In genomic region chr5:111356811-111357617, GRCm38 (mm10) we compare ENCODE assay signal across 19 mouse cellular contexts. TPM values are rescaled to one million over a fixed set of nuclear protein-coding genes. Genes with fewer than 3 reads are reported as not detected.
DNase-seq lines count a peak whose midpoint lies in the region; ATAC-seq and TF ChIP-seq lines count a peak whose summit lies in the region.
"Had no signal": no experiment of that assay in that cellular context is flagged by ENCODE, and none has a peak within 500 bp of the region (broad histone marks: within the 10 kb centered on the region; RNA-seq: fewer than 3 reads in every experiment).

No protein-coding gene starts in this region.

- no peak overlapping the region for H3K4me2 ChIP-seq in liver, embryonic 11.5 days
- H3K4me2 ChIP-seq in forebrain, embryonic 12.5 days, result no peak overlapping the region
- H3K4me2 ChIP-seq: forebrain, embryonic 13.5 days; heart, embryonic 11.5 days; hindbrain, embryonic 15.5 days; kidney, embryonic 15.5 days; lung, embryonic 14.5 days; midbrain, embryonic 13.5 days; neural tube, embryonic 15.5 days had no signal

- TF ChIP-seq CTCF in cerebellum, adult 2 months (IDR thresholded peaks at IDR 0.05; ENCODE audit: borderline replicate concordance, insufficient read depth, low read depth, low read length), result no peak

- DNase-seq in liver, embryonic 11.5 days (ENCODE audit: low spot score), result no peak
- DNase-seq in liver, result no peak
- DNase-seq in lung, postnatal 14 days, result peak; percentile 20
- peak; percentile 9 to 28 for DNase-seq in thymus, adult 18-20 months
- DNase-seq in gastrocnemius, postnatal 36 days, result no peak
- DNase-seq in cerebellum, adult 18-20 months, result no peak
- DNase-seq in cerebellum, adult 2 months, result no peak
- DNase-seq: cerebellum, postnatal 10 days; heart, postnatal 14 days; lung, embryonic 14.5 days had no signal

- no peaks in the 10 kb centered on the region; the same call in 1 of the 2 replicates for H3K4me1 ChIP-seq in liver, embryonic 11.5 days (replicated peaks; ENCODE audit: control insufficient read depth, insufficient read depth, low read length)
- H3K4me1 ChIP-seq in cerebellum, adult 2 months (ENCODE audit: control insufficient read depth, insufficient read depth, low read length), result no peaks in the 10 kb centered on the region
- H3K4me1 ChIP-seq in forebrain, embryonic 12.5 days, result no peaks in the 10 kb centered on the region
- H3K4me1 ChIP-seq: forebrain, embryonic 13.5 days; hindbrain, embryonic 15.5 days; kidney, embryonic 15.5 days; midbrain, embryonic 13.5 days had no signal

- H3K27me3 ChIP-seq in liver, embryonic 11.5 days (replicated peaks; ENCODE audit: control insufficient read depth, insufficient read depth, low read length), result no peaks in the 10 kb centered on the region
- no peaks in the 10 kb centered on the region for H3K27me3 ChIP-seq in cerebellum, adult 2 months (ENCODE audit: control insufficient read depth, insufficient read depth, low read length)
- no peaks in the 10 kb centered on the region for H3K27me3 ChIP-seq in forebrain, embryonic 12.5 days
- H3K27me3 ChIP-seq: forebrain, embryonic 13.5 days; hindbrain, embryonic 15.5 days; kidney, embryonic 15.5 days; midbrain, embryonic 13.5 days; neural tube, embryonic 15.5 days had no signal

- no peak overlapping the region for H3K4me3 ChIP-seq in liver, embryonic 11.5 days (ENCODE audit: low read depth, low read length)
- no peak overlapping the region for H3K4me3 ChIP-seq in cerebellum, adult 2 months (replicated peaks; ENCODE audit: insufficient read depth, low read depth, low read length)
- no peak overlapping the region for H3K4me3 ChIP-seq in forebrain, embryonic 12.5 days (replicated peaks)
- H3K4me3 ChIP-seq: forebrain, embryonic 13.5 days; hindbrain, embryonic 15.5 days; kidney, embryonic 15.5 days; midbrain, embryonic 13.5 days; neural tube, embryonic 15.5 days had no signal

- no peak for TF ChIP-seq POLR2A in cerebellum, adult 2 months (IDR thresholded peaks at IDR 0.05; ENCODE audit: borderline replicate concordance, insufficient read depth, low read length)

- peaks cover 26% of the 10 kb centered on the region for H3K36me3 ChIP-seq in liver, embryonic 11.5 days (ENCODE audit: control insufficient read depth, insufficient read depth, low read length)
- peaks cover 63% of the 10 kb centered on the region for H3K36me3 ChIP-seq in forebrain, embryonic 12.5 days (replicated peaks)

- H3K9me3 ChIP-seq in liver, embryonic 11.5 days (ENCODE audit: control insufficient read depth, low read length), result no peaks in the 10 kb centered on the region
- H3K9me3 ChIP-seq in forebrain, embryonic 12.5 days, result no peaks in the 10 kb centered on the region
- H3K9me3 ChIP-seq: forebrain, embryonic 13.5 days; hindbrain, embryonic 15.5 days; kidney, embryonic 15.5 days; midbrain, embryonic 13.5 days; neural tube, embryonic 15.5 days had no signal

- peak; percentile 45 for ATAC-seq in liver, embryonic 11.5 days (replicated peaks; ENCODE audit: low FRiP score)
- ATAC-seq in forebrain, embryonic 12.5 days (ENCODE audit: low FRiP score), result no peak
- ATAC-seq: activated CD4-positive, CD25-positive, alpha-beta regulatory T cell, adult 4 months; forebrain, embryonic 13.5 days; intestine, embryonic 16.5 days; midbrain, embryonic 13.5 days had no signal

- no peak overlapping the region for H3K9ac ChIP-seq in liver, embryonic 11.5 days (ENCODE audit: low read depth, low read length)
- H3K9ac ChIP-seq in forebrain, embryonic 12.5 days, result no peak overlapping the region
- H3K9ac ChIP-seq: forebrain, embryonic 13.5 days; hindbrain, embryonic 15.5 days; kidney, embryonic 15.5 days; lung, embryonic 14.5 days; midbrain, embryonic 13.5 days; neural tube, embryonic 15.5 days had no signal

- intact Hi-C loops in gastrocnemius, postnatal 36 days (cut with DNase I), result no loop called here

- WGBS in liver, embryonic 11.5 days, result 91% methylated on average over 12 of the region's 12 CpGs
- WGBS in cerebellum, adult 2 months, result 92% methylated on average over 12 of the region's 12 CpGs
- 94% methylated on average over 12 of the region's 12 CpGs for WGBS in forebrain, embryonic 12.5 days

- H3K27ac ChIP-seq in liver, embryonic 11.5 days (ENCODE audit: low read depth, low read length), result no peak overlapping the region
- no peak overlapping the region for H3K27ac ChIP-seq in cerebellum, adult 2 months (ENCODE audit: insufficient read depth, low read length)
- no peak overlapping the region for H3K27ac ChIP-seq in forebrain, embryonic 12.5 days
- H3K27ac ChIP-seq: forebrain, embryonic 13.5 days; hindbrain, embryonic 15.5 days; kidney, embryonic 15.5 days; midbrain, embryonic 13.5 days; neural tube, embryonic 15.5 days had no signal

RNA-seq across cellular contexts. Expression of gene Pitpnb, which starts 26.5 kb away (rescaled TPM):
- 81.0 and 85.3 TPM in 2 replicates for polyA plus RNA-seq in liver, embryonic 11.5 days (2014; fragmentation: Nextera tagmentation; extraction: Ambion mirVana)
- 10 to 100 TPM; 19.4 to 20.2 TPM for total RNA-seq in gastrocnemius, postnatal 36 days (2021)
- 70.4 and 71.6 TPM in 2 replicates for polyA plus RNA-seq in cerebellum, adult 2 months (2012; rRNA removed)
- 113 and 117 TPM in 2 replicates for polyA plus RNA-seq in forebrain, embryonic 12.5 days (2016; fragmentation: Nextera tagmentation; extraction: Ambion mirVana)

Comparison
In these comparisons a context has a peak if more than half of its experiments do, and no peak if none do; other contexts are left out.
1. DNase-seq: peak in lung, postnatal 14 days (single experiment) and thymus, adult 18-20 months (2 of 2); none in liver, embryonic 11.5 days (single experiment), liver (single experiment), gastrocnemius, postnatal 36 days (0 of 2), cerebellum, adult 18-20 months (0 of 2) and cerebellum, adult 2 months (0 of 2).